Mouse (Mus musculus) kidney, embryonic 15.5 days (tissue): ENCODE measurements around the gene Maml1. TPM values are rescaled to one million over a fixed set of nuclear protein-coding genes. Genes with fewer than 3 reads are reported as not detected.

Experiments
- ATAC-seq: fragments of 200-750 bp; cut with Nextera tagmentation; replicated peaks from 2 replicates; pipeline ENCODE4 v1.8.0; 2017; ENCODE audit warnings: moderate TSS enrichment; ENCODE audit not compliant: low FRiP score
- H3K27ac ChIP-seq: fragments of 300-500 bp; sonication (generic); 2 replicates; pipeline ENCODE4 v1.5.1; 2015; ENCODE audit warnings: mild to moderate bottlenecking, inconsistent platforms
- H3K27me3 ChIP-seq: fragments of 300-500 bp; sonication (generic); 2 replicates; pipeline ENCODE4 v1.6.1; 2015; ENCODE audit warnings: inconsistent platforms
- H3K36me3 ChIP-seq: fragments of 300-500 bp; sonication (generic); 2 replicates; pipeline ENCODE4 v1.6.1; 2015; ENCODE audit warnings: inconsistent platforms
- H3K4me1 ChIP-seq: fragments of 300-500 bp; sonication (generic); 2 replicates; pipeline ENCODE4 v1.6.1; 2015; ENCODE audit warnings: inconsistent platforms
- H3K4me2 ChIP-seq: fragments of 300-500 bp; sonication (generic); 2 replicates; pipeline ENCODE4 v1.6.1; 2015; ENCODE audit warnings: moderate library complexity, mild to moderate bottlenecking, inconsistent platforms
- H3K4me3 ChIP-seq: fragments of 300-500 bp; sonication (generic); replicated peaks from 2 replicates; pipeline ENCODE4 v1.5.1; 2015; ENCODE audit warnings: mild to moderate bottlenecking, inconsistent platforms
- H3K9ac ChIP-seq: fragments of 300-500 bp; sonication (generic); 2 replicates; pipeline ENCODE4 v1.6.1; 2015; ENCODE audit warnings: mild to moderate bottlenecking, inconsistent platforms
- H3K9me3 ChIP-seq: fragments of 300-500 bp; sonication (generic); replicated peaks from 2 replicates; pipeline ENCODE4 v1.6.1; 2016; ENCODE audit warnings: inconsistent platforms
- WGBS: fragments of 180-500 bp; shearing (Covaris S2); methylation state at CpG from one replicate; pipeline ENCODE4 v1.1.7; 2015; ENCODE audit warnings: mixed read lengths; 5-methylcytosine and 5-hydroxymethylcytosine counted together
- microRNA-seq: library from miRNA; unstranded; fragments of <30 nt; microRNA quantifications from one replicate; pipeline ENCODE4, GENCODE M21; 2016
- polyA plus RNA-seq: library from polyadenylated mRNA; unstranded; fragments of >200 nt; fragmentation: Nextera tagmentation; extraction: Ambion mirVana; gene quantifications from 2 replicates; pipeline ENCODE4 v1.2.1, GENCODE M21; 2015

The Maml1 gene
- polyA plus RNA-seq, 1 experiment from 2014 or later, result 5.8 TPM

DNA sequence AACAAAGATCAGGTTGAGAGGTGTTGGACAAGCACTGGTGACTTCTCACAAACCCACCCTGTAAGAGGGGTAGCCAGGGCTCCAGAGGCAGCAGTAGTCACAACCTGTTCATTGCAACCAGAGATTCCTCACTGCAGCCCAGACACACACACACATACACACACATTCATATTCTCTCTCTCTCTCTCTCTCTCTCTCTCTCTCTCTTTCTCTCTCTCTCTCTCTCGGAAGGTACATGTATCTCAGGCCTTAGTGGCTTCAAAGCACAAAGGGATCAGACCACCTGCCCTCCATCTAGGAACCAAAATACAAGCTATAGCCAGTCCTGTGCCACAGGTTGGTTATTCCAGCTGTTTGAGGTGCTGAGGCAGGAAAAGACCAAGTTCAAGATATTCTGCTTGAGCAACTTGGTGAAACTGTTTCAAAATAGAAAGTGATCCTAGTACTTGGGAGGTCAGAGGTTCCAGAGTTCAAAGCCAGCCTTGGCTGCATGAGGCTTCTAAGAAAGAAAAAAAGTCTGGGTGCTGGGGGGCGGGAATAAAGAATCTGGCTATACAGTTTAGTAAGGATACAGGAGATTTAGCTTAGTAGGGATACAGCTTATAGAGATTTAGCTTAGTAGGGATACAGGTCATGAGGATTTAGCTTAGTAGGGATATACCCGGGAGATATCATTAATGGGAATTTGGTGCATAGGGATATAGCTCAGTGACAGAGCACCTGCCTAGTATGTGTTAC is 80.6 kb downstream of the Maml1 start:
- WGBS, result 96% methylated on average over 3 of the region's 3 CpGs
- Histone ChIP-seq H3K27ac (peak overlapping the region; percentile 99), H3K9ac (peak overlapping the region; percentile 91)

GRCm38 (mm10) chr11:50210505-50211151 is 81.5 kb downstream of the Maml1 start, which contains the start of the genes Sqstm1 and Mgat4b:
Sqstm1 (minus strand) TSS chr11:50210827.
Mgat4b (plus strand) TSS chr11:50210890.
- Histone ChIP-seq H3K36me3 (peaks cover 24% of the 10 kb centered on the region), H3K4me1 (peaks cover 39% of the 10 kb centered on the region), H3K9ac (peak within 1 kb of the TSS; percentile 91), H3K9me3 (no peaks in the 10 kb centered on the region), H3K4me2 (peak within 1 kb of the TSS; percentile 70), H3K4me3 (peak within 1 kb of the TSS; percentile 88), H3K27me3 (no peaks in the 10 kb centered on the region), H3K27ac (peak within 1 kb of the TSS; percentile 99)
- under 1% methylated on average over 47 of the region's 48 CpGs for WGBS
- peak; percentile 76 for ATAC-seq

More for the DNA sequence above, 80.6 kb downstream of the Maml1 start:
- H3K36me3 ChIP-seq, result peaks cover 15% of the 10 kb centered on the region
- H3K4me1 ChIP-seq, result peaks cover 48% of the 10 kb centered on the region
- no peak; the same call in 1 of the 2 replicates for ATAC-seq
- H3K9me3 ChIP-seq, result no peaks in the 10 kb centered on the region
- H3K4me2 ChIP-seq, result peak overlapping the region; percentile 70
- peak overlapping the region; percentile 88 for H3K4me3 ChIP-seq
- H3K27me3 ChIP-seq, result no peaks in the 10 kb centered on the region

GRCm38 (mm10) chr11:50210101-50210504 is 82.0 kb downstream of the Maml1 start:
- Histone ChIP-seq H3K27ac (peak overlapping the region; percentile 99), H3K9me3 (no peaks in the 10 kb centered on the region), H3K36me3 (peaks cover 29% of the 10 kb centered on the region), H3K4me2 (peak overlapping the region; percentile 70), H3K4me1 (peaks cover 34% of the 10 kb centered on the region), H3K27me3 (no peaks in the 10 kb centered on the region), H3K4me3 (peak overlapping the region; percentile 88), H3K9ac (peak overlapping the region; percentile 91)
- ATAC-seq, result peak; percentile 96
- WGBS, result 0% methylated on average over 24 of the region's 24 CpGs

GRCm38 (mm10) chr11:50208039-50208438 is 84.1 kb downstream of the Maml1 start:
- no peak overlapping the region for H3K9ac ChIP-seq
- ATAC-seq, result no peak
- H3K27me3 ChIP-seq, result no peaks in the 10 kb centered on the region
- H3K4me1 ChIP-seq, result peaks cover 28% of the 10 kb centered on the region
- no peak overlapping the region for H3K27ac ChIP-seq
- 93% methylated on average over 5 of the region's 5 CpGs for WGBS
- H3K4me2 ChIP-seq, result no peak overlapping the region
- H3K36me3 ChIP-seq, result peaks cover 48% of the 10 kb centered on the region
- H3K4me3 ChIP-seq, result no peak overlapping the region
- H3K9me3 ChIP-seq, result no peaks in the 10 kb centered on the region

GRCm38 (mm10) chr11:50207344-50207743 is 84.8 kb downstream of the Maml1 start:
- Histone ChIP-seq H3K27me3 (no peaks in the 10 kb centered on the region), H3K9ac (no peak overlapping the region), H3K4me1 (peaks cover 21% of the 10 kb centered on the region), H3K4me2 (no peak overlapping the region), H3K36me3 (peaks cover 55% of the 10 kb centered on the region), H3K9me3 (no peaks in the 10 kb centered on the region), H3K27ac (no peak overlapping the region), H3K4me3 (no peak overlapping the region)
- ATAC-seq, result no peak
- 92% methylated on average over 14 of the region's 14 CpGs for WGBS

- Histone ChIP-seq H3K9me3 (no peaks in the 10 kb centered on the region), H3K36me3 (peaks cover 68% of the 10 kb centered on the region), H3K4me1 (peaks cover 14% of the 10 kb centered on the region), H3K27me3 (no peaks in the 10 kb centered on the region), H3K4me3 (no peak overlapping the region), H3K27ac (no peak overlapping the region), H3K4me2 (no peak overlapping the region), H3K9ac (no peak overlapping the region)
- no peak for ATAC-seq
- WGBS, result 91% methylated on average over 2 of the region's 2 CpGs
These were observed 86.1 kb downstream of the Maml1 start for GRCm38 (mm10) chr11:50206037-50206436.

Small RNAs within 50 kb of the gene (microRNA-seq; reads per million reads assigned to microRNA genes)
- not detected for gene Mir6919

Other genes starting within 250 kb of the Maml1 start
- 40.0 and 42.9 TPM in 2 replicates for gene Tbc1d9b, start 160.9 kb downstream of the Maml1 start, polyA plus RNA-seq
- gene Mrnip, start 117.9 kb downstream of the Maml1 start, polyA plus RNA-seq, result 19.3 and 20.0 TPM in 2 replicates
- gene Sqstm1, start 81.5 kb downstream of the Maml1 start, polyA plus RNA-seq, result 233 and 259 TPM in 2 replicates
- gene Mgat4b, start 81.4 kb downstream of the Maml1 start, polyA plus RNA-seq, result 37.3 and 37.5 TPM in 2 replicates
- gene Ltc4s, start 53.7 kb downstream of the Maml1 start, polyA plus RNA-seq, result 1.4 and 1.9 TPM in 2 replicates
- 372 and 393 TPM in 2 replicates for gene Canx, start 33.4 kb upstream of the Maml1 start, polyA plus RNA-seq
- 0.78 and 1.3 TPM in 2 replicates for gene Cby3, start 62.2 kb upstream of the Maml1 start, polyA plus RNA-seq
- gene Hnrnph1, start 84.7 kb upstream of the Maml1 start, polyA plus RNA-seq, result 498 and 501 TPM in 2 replicates
- 25.7 and 27.9 TPM in 2 replicates for gene Rufy1, start 138.8 kb upstream of the Maml1 start, polyA plus RNA-seq